Mouse (Mus musculus): ENCODE results near the gene Lamc3. TPM values are rescaled to one million over a fixed set of nuclear protein-coding genes. Genes with fewer than 3 reads are reported as not detected.

Gene Lamc3
- polyA plus RNA-seq, 1 experiment from 2014 or later: 4.1 TPM

DNA sequence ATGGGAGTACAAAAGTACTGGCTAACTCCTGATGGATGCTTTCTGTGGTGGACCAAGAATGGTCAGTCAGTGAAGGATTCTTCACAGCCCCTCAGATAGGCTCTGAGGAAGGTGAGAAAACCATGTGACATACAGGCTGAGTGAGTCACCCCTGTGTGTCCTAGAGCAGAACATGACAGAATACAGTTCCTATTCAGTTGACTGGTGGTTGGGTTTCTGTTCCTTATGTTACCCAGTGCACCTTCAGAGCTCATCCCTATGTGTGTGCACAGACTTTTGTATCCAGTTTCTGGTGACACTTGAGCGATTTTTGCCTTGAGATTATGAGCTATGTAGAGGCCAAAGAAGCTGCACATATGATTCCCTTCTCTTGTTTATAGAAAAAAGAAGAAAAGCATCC, 100.7 kb downstream of the Lamc3 start:
- no peaks in the 10 kb centered on the region for H3K9me3 ChIP-seq (ENCODE audit: low read length)
- H3K4me2 ChIP-seq (replicated peaks; ENCODE audit: low read depth, low read length): no peak overlapping the region
- no peak overlapping the region for H3K27ac ChIP-seq (ENCODE audit: low read length)
- no peaks in the 10 kb centered on the region for H3K27me3 ChIP-seq (ENCODE audit: insufficient read depth, low read length)
- H3K4me3 ChIP-seq (ENCODE audit: low read length): no peak overlapping the region
- H3K4me1 ChIP-seq (ENCODE audit: insufficient read depth, low read length): no peaks in the 10 kb centered on the region
- ATAC-seq (ENCODE audit: low FRiP score, low TSS enrichment): no peak
- 94% methylated on average over 1 of the region's 1 CpGs for WGBS
- H3K9ac ChIP-seq (replicated peaks; ENCODE audit: low read length): no peak overlapping the region
- peaks cover 79% of the 10 kb centered on the region for H3K36me3 ChIP-seq (ENCODE audit: insufficient read depth, low read length)

- no peak overlapping the region for H3K4me2 ChIP-seq (replicated peaks; ENCODE audit: low read depth, low read length)
- 93% methylated on average over 4 of the region's 4 CpGs for WGBS
- peaks cover 69% of the 10 kb centered on the region for H3K36me3 ChIP-seq (ENCODE audit: insufficient read depth, low read length)
- no peaks in the 10 kb centered on the region for H3K4me1 ChIP-seq (ENCODE audit: insufficient read depth, low read length)
- H3K27me3 ChIP-seq (ENCODE audit: insufficient read depth, low read length): no peaks in the 10 kb centered on the region
- no peaks in the 10 kb centered on the region for H3K9me3 ChIP-seq (ENCODE audit: low read length)
- no peak overlapping the region for H3K27ac ChIP-seq (ENCODE audit: low read length)
- no peak for ATAC-seq (ENCODE audit: low FRiP score, low TSS enrichment)
- no peak overlapping the region for H3K4me3 ChIP-seq (ENCODE audit: low read length)
- no peak overlapping the region for H3K9ac ChIP-seq (replicated peaks; ENCODE audit: low read length)
Measured at GRCm38 (mm10) chr2:31990961-31991360, 103.9 kb downstream of the Lamc3 start.

GRCm38 (mm10) chr2:31994896-31995295, 107.8 kb downstream of the Lamc3 start:
- Histone ChIP-seq H3K27ac (ENCODE audit: low read length) (no peak overlapping the region), H3K4me2 (replicated peaks; ENCODE audit: low read depth, low read length) (no peak overlapping the region), H3K27me3 (ENCODE audit: insufficient read depth, low read length) (no peaks in the 10 kb centered on the region), H3K9ac (replicated peaks; ENCODE audit: low read length) (no peak overlapping the region), H3K4me3 (ENCODE audit: low read length) (no peak overlapping the region), H3K4me1 (ENCODE audit: insufficient read depth, low read length) (no peaks in the 10 kb centered on the region), H3K9me3 (ENCODE audit: low read length) (no peaks in the 10 kb centered on the region), H3K36me3 (ENCODE audit: insufficient read depth, low read length) (peaks cover 74% of the 10 kb centered on the region)
- ATAC-seq (ENCODE audit: low FRiP score, low TSS enrichment): no peak
- WGBS: 89% methylated on average over 9 of the region's 9 CpGs

GRCm38 (mm10) chr2:31996060-31996459, 109.0 kb downstream of the Lamc3 start:
- H3K36me3 ChIP-seq (ENCODE audit: insufficient read depth, low read length): peaks cover 72% of the 10 kb centered on the region
- no peaks in the 10 kb centered on the region for H3K4me1 ChIP-seq (ENCODE audit: insufficient read depth, low read length)
- no peak overlapping the region for H3K27ac ChIP-seq (ENCODE audit: low read length)
- no peak overlapping the region for H3K9ac ChIP-seq (replicated peaks; ENCODE audit: low read length)
- no peak overlapping the region for H3K4me3 ChIP-seq (ENCODE audit: low read length)
- no peak for ATAC-seq (ENCODE audit: low FRiP score, low TSS enrichment)
- H3K4me2 ChIP-seq (replicated peaks; ENCODE audit: low read depth, low read length): no peak overlapping the region
- 93% methylated on average over 13 of the region's 13 CpGs for WGBS
- H3K27me3 ChIP-seq (ENCODE audit: insufficient read depth, low read length): no peaks in the 10 kb centered on the region
- no peaks in the 10 kb centered on the region for H3K9me3 ChIP-seq (ENCODE audit: low read length)

Other genes starting within 250 kb of the Lamc3 start
- not detected in 2 replicates for gene Prdm12, start 247.3 kb upstream of the Lamc3 start, polyA plus RNA-seq (2015; fragmentation: Nextera tagmentation; extraction: Ambion mirVana)
- 75.1 and 79.7 TPM in 2 replicates for gene Exosc2, start 216.6 kb upstream of the Lamc3 start, polyA plus RNA-seq (2015; fragmentation: Nextera tagmentation; extraction: Ambion mirVana)
- 43.7 and 48.0 TPM in 2 replicates for gene Abl1, start 198.9 kb upstream of the Lamc3 start, polyA plus RNA-seq (2015; fragmentation: Nextera tagmentation; extraction: Ambion mirVana)
- 0.09 TPM in 1 of 2 replicates, not detected in the other for gene Qrfp, start 76.7 kb upstream of the Lamc3 start, polyA plus RNA-seq (2015; fragmentation: Nextera tagmentation; extraction: Ambion mirVana)
- gene Fibcd1, start 41.3 kb upstream of the Lamc3 start, polyA plus RNA-seq (2015; fragmentation: Nextera tagmentation; extraction: Ambion mirVana): 1.4 and 1.5 TPM in 2 replicates
- 90.4 and 101 TPM in 2 replicates for gene Aif1l, start 62.8 kb downstream of the Lamc3 start, polyA plus RNA-seq (2015; fragmentation: Nextera tagmentation; extraction: Ambion mirVana)
- 70.2 and 94.1 TPM in 2 replicates for gene Nup214, start 87.1 kb downstream of the Lamc3 start, polyA plus RNA-seq (2015; fragmentation: Nextera tagmentation; extraction: Ambion mirVana)
- 1.6 and 1.8 TPM in 2 replicates for gene Fam78a, start 197.6 kb downstream of the Lamc3 start, polyA plus RNA-seq (2015; fragmentation: Nextera tagmentation; extraction: Ambion mirVana)
- 6.8 and 7.8 TPM in 2 replicates for gene Plpp7, start 208.2 kb downstream of the Lamc3 start, polyA plus RNA-seq (2015; fragmentation: Nextera tagmentation; extraction: Ambion mirVana)